Mouse (Mus musculus): ENCODE data around the gene Rnf123.
A peak's percentile ranks its signal among the peaks of the same experiment; 100 is the strongest.

Rnf123 gene

DNA sequence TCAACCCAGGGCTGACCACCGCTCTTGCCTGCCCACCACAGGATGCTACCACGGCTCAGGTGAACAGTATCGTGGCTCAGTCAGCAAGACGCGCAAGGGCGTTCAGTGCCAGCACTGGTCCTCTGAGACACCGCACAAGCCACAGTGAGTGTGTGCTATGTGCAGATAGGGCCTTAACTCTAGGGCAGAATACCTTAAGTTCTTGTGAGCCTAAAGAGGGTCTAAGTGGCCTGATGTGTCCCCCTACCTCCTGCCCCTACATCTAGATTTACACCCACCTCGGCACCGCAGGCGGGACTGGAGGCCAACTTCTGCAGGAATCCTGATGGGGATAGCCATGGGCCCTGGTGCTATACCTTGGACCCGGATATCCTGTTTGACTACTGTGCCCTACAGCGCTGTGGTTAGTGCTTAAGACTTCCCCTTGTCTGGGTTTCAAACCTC, at the start of gene Rnf123:
Gene Rnf123, minus strand, starts transcription at position 359 of the 444 bp plus-strand sequence.
- DNase-seq (ENCODE audit: low read depth, low spot score): no peak

DNA sequence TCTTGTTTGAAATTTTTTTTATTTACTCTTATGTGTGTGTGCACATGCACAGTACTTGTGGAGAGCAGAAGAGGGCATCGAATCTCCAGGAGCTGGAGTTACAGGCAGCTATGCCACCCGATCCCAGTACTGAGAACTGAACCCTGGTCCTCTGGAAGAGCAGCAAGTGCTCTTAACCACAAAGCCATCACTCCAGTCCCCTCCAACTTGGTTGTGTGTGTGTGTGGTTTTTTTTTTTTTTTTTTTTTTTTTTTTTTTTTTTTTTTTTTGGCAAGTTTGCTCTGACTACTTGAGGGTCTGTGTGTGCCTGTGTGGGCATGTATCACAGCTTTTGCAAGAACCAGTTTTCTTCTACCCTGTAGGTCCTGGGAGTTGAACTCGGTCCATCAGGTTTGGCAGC, 49.2 kb upstream of the Rnf123 start:
- no peak for DNase-seq (ENCODE audit: low read depth, low spot score)

DNA sequence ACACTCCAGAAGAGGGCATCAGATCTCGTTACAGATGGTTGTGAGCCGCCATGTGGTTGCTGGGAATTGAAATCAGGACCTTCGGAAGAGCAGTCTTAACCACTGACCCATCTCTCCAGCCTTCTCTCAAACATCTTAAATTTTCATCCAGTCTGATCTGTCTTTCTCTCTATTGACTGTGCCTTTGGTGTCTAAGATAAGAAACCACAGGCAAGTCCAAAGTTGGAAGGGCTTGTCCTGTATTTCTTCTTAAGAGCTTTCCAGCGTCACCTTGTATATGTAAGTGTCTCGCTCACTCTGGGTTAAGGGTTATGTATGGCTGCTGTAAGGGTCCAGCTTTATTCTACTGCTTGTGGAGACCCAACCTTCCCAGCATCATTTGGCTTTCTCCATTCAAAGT, 48.4 kb upstream of the Rnf123 start:
- no peak for DNase-seq (ENCODE audit: low read depth, low spot score)

DNA sequence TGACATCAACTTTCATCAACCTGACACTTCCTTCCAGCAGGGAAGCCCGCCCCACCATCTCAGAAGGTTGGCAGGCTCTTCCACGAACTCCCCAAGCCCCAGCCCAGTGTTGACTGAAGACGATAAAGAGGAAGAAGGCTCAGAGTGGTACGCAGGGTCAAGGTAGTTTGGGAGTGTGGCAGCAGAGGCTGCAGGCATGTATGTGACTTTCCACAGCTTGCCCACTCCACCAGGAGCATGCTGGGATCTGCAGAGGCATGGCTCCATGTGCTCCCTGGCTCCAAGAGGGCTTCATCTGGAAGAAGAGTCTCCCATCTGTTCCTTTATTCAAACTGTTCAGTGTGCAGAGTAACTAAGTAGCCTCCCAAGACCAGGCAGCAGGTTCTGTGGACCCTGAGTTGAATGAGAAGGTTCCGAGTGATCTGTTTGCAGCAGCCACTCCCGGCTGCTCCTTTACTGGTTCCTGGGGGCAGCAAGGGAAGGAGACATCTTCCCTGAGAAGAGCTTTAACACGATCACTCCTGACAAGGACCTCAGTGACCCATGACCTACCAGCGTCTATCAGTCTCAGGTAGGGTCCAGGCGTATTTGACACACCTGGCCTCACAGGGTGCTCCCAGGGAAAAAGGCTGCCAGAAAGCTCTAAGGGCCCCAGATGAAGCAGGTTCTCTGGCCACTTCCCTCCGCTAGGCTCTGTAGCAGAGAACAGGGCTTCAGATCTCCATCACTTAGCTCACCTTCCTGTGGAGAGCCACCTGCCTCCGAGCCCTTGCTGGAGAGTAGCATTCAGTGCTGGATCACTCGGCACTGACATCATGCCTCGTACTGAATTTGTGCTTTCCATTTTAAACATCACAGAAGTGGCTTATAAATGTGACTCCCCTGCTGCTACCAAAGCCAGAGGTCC, 46.1 kb upstream of the Rnf123 start:
- no peak for DNase-seq (ENCODE audit: low read depth, low spot score)

DNA sequence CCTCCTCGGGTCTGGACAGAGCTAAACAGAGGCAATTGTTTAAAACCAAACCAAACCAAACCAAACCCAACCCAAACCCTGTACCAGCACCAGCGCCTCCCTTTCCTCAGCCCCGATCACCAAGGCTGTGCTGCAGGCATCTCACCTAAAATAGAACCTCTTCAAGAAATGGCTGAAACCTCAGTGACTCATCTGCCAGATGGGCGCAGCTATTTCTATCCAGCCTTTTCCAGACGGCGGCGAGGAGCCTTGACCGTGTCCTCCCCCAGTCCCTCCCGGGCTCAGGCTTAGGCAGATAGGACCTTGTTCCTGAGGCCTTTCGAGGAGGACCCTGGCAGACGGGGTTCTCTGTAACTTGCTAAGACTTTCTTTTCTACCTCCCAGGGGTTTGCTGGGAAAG, 45.1 kb upstream of the Rnf123 start:
- DNase-seq (ENCODE audit: low read depth, low spot score): no peak

DNA sequence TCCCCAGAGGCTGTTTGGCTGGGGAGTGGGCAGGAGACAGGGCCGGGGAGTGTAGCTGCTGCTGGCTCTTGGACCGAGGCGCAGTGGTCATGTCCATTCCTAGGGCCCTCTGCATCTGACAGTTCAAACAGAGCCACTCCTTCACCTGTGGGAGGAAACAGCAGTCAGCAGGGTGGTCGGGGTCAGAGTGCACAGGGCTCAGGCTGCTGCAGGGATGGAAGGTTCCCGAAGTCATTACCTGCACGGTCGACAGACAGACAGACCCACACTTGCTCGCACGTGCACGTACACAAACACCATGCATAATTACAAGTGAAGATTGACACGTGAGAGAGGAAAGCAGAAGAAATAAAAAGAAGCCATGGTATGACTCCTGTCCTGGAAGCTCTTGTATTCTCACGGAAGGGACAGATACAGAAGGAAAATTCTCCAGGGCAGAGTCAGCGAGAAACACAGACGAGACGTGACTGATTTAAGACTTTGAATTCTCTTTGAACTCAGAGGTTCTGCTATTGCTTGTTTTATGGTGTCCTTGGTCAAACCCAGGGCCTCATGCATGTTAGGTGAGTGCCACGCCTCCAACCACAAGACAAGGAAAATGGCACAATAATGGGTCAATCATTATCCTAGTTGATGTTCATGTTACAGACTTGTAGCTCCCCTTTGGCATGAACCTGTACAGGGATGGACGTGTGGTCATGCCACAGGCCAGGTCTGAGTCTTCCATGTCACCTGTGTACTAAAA, 43.5 kb upstream of the Rnf123 start:
- DNase-seq (ENCODE audit: low read depth, low spot score): no peak

DNA sequence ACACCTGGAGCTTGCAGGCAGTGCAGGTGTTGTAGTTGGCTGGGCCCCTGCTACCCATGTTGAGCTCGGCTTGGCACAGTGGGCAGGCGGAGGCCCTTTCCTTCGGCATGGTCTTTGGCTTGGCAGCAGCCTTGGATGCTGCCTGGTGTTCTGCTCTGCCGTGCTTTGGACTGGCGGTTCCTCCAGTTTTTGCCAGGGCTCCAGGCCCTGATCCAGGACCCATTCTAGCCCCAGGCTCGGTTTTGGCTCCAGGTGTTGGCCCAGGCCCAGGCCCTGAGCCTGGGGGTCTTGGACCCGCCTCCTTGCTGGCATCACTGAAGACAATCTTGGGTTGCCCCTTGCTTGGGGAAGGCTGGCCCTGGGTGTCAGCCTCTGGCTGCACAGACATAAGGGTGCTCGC, 42.6 kb upstream of the Rnf123 start:
- no peak for DNase-seq (ENCODE audit: low read depth, low spot score)

DNA sequence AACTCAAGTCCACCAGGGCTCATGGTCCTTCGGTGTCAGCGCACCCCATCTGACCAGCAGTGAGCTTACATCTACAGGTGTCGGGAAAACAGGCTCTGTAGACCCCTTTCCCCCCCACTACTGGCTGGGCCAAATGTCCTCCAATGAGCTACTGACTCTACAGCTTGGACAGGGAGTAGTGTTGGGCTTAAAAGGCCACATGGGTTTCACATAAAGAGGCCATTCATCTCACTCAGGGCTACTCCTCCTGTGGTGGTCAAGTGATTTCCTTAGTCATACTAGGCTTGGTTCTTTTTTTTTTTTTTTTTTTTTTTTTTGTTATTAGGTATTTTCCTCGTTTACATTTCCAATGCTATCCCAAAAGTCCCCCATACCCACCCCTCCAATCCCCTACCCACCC, 40.8 kb upstream of the Rnf123 start:
- no peak for DNase-seq (ENCODE audit: low read depth, low spot score)

DNA sequence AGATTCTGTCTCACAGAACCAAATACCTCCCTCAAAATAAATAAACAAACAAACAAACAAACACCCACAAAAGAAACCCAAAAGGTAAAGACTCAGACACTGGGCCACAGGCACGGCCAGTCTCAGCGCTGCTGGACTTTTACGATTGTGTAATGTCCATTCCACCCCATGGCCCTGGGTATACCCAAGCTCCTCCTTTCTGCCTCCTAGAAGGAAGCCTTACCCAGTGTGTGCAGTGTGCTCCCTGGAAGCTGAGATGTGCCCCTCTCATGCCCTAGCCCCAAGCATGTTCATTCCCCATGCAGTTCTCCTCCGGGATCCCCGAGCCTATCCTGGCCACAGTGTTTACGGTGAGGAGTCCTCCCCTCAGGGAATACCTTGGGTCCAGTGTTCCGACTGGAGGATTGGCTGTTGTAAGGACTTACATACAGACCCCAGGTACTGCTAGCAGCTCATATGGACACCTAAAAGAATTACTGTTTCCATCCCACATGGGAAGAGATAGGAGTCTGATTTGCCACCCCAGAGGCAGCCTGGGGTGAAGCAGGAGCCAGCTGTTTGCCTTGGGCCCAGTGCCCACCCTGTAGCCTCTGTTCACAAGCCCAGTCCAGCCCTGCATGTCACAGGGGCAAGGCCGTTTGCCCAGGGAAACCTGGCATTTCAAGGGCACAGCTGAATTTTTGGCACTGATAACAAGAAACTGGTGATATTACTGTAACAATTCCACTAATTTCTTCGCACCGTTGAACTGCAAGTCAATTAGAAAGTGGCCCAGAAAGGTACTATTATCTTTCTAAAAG, 38.2 kb upstream of the Rnf123 start:
- DNase-seq (ENCODE audit: low read depth, low spot score): no peak

DNA sequence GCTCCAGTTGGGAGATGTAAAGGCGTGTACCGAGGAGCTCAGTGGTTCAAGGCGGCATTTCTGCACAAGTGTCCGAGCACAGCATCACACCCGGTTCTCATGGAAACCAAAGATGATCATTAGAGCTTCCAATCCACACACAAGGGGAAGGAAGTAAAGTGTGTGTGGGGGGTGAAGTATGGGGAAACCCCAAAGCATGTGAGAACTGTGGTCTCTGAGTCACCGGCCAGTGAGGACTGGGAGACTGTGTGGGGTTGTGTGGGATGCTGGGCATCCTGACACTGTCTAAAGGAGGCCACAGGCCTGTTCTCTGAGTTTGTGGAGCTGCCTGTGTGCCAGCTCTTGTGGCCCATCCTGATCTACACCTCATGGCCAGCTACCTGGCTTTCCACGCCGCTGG, 37.5 kb upstream of the Rnf123 start:
- no peak for DNase-seq (ENCODE audit: low read depth, low spot score)

DNA sequence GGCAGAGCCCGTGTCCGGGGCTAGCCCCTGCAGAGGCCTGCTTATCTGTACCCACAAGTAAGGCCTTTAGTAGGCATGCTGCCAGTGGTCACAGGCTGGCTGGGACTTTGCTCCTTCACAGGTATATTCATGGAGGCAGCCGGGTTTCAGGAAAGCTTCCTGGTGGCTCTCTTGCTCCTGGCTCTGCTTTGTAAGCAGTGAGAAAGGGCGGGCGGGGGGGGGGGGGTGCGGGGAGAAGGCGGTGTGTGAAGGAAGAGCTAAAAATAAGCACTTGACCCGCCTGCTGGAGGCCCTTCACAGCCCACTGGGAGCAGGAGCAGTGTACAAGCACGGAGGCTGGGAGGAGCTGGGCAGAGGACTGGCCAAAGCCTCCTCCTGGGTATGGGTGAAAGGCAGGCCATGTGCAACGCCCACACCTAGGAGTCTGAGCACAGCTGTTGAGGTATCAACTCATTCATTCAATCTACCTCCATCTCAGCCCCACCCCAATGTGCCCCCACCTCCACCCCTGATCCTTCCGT, 36.8 kb upstream of the Rnf123 start:
- no peak for DNase-seq (ENCODE audit: low read depth, low spot score)

DNA sequence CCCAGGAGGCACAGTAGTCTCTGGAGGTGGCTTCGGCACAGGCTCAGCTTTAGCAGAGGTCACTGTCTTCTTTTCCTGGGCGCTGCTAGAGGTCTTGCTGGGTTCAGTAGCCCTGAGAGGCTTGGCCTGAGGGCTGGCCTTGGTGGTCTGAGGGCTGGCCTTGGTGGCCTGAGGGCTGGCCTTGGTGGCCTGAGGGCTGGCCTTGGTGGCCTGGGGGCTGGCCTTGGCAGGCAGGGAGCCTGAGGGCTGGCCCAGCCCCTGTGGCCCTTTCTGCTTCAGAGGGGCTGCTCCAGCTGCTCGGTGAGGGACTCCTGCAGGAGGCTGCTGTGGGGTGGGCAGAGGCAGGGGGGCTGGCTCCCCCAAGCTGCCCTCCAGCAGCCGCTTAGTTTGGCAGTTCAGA, 34.0 kb upstream of the Rnf123 start:
- no peak for DNase-seq (ENCODE audit: low read depth, low spot score)

DNA sequence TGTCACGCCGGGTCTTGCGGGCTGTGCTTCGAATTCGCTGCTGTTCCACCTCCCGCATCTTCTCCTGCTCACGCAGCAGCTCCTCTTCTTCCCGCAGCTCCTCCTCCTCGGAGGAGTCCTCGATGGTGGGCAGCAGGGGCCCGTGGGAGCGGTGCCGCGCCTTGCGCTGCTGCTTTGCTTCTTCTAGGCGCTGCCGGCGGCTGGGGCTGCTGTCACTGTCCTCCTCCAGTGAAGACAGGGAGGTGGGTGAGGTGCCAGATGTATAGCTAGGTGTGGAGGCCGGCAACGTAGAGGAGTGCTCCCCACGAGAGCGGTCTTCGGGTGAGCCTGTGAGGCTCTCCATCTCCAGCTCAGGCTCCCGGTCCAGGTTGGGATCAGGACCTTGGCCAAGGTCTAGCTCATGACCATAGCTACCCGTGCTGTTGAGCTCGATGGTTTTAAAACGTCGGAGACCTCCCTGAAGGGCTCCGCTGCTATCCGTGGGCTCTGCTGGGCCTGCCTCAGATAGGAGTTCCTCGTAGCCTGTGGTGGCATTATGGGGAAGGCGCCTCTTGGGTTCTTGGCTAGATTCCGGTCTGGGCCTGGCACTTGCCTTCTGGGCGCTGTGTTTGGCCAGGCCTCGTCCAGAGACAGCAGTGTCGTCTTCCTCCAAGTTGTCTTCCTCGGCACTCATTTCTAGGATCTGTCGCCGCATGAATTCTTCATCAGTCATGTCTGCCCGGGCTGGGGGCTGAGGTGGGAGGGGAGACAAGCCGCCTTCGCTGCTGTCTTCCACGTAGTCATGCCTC, 32.3 kb upstream of the Rnf123 start:
- DNase-seq (ENCODE audit: low read depth, low spot score): no peak

DNA sequence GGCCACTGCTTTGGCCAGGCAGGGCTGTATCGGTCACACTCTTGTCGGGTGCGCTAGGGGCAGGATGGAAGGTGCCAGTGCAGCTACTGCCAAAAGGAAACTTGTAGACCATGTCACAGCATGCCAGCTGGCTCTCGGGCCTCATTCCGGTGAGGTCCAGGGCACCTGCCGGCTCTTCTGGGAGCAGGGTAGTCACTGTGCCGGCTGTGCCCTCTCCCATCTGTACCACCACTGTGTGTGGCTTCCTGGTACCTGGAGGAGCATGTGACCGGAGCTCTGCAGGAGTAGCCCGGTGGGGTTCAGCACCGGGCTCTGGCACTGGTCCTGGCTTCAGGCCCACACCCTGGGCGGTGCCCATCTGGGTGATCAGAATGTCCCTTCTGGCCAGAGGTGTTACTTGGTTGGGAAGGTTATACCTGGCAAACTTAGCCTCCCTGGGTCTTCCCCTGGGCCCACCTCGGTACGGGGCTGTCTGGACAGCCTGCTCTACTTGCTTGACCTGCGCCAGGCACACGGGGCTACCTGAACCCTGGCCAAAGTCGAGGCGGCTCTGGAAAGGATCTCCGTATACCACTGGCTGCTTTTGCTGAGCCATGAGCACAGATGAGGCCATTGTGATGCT, 29.7 kb upstream of the Rnf123 start:
- no peak for DNase-seq (ENCODE audit: low read depth, low spot score)

DNA sequence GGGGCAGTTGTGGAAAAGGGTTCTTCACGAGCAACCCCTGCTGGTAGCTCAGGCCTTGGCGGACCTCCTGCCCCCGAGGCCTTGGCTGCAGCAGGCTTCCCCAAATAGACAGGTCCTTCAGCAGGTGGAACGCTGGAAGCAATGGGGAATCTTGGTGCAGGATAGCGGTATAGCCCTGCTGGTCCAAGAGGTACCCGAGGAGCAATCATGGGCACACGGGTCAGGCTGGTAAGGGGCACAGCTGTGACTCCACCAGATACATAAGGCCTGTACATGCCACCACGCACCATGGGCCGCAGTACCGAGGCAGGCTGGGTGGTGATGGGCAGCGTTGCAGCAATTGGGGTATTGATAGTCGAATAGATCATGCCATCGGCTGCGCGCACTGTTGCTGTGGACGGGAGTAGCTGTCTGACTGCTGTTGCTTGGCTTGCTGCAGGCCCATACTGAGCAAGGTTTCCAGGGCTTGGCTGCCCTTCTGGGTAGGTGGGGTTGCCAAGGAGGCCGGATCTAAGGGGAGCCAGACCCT, 28.5 kb upstream of the Rnf123 start:
- no peak for DNase-seq (ENCODE audit: low read depth, low spot score)

DNA sequence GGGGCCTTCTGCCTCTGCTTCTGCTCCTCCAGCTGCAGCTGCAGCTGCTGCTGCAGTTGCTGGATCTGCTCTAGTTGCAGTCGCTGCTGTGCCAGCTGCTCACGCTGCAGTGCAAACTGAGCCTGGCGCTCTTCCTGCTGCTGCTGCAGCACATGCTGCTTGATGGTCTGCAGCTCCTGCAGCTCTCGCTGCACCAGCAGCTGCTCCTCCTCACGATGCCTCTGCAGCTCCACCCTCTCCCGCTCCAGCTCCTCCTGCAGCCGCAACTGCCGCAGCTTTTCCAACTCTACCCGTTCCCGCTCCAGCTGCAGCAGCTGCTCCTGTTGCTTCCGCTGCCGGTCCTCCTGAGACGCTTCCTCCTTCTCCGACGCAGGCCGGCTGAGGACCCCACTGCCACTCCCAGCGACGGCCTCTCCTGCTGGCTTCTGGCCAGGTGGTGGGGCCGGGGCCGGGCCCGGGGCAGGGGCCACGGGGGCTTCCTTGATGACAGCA, 28.0 kb upstream of the Rnf123 start:
- DNase-seq (ENCODE audit: low read depth, low spot score): no peak

DNA sequence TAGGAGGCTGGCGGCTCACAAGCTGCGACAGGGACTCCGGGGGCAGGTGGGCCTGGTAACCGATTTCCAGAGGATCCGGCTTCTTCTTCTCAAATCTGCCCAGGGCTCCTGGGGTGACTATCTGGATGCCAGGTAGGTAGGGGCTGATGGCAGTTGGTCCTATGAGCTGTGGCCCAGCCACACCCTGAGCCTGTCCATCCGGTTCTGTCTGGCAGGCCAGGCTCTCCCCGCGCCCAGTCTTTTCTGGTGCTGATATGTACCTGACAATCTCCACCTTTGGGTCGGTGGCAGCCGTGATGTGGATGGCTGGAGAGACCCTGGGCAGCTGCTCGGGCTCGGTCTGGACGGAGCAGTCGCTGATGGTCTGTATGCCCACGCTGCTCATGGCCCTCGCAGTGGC, 27.0 kb upstream of the Rnf123 start:
- no peak for DNase-seq (ENCODE audit: low read depth, low spot score)

DNA sequence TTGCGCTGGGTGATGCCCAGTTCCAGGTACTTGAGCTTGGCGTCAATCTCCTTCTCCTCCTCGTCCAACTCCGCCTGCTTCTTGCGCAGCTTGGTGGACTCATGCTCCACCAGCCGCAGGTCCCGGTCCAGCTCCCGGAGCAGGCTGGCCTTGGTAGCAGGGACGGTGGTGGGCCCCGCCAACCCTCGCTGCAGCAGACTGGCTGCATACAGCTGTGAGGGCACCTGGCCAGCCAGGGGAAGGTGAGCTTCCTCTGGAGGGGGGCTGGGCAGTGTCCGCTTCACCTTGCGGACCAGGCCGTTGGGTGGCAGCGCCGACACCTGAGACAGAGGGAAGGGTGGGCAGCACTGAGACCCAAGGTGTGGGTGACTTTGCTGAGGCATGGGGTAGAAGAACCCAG, 24.7 kb upstream of the Rnf123 start:
- DNase-seq (ENCODE audit: low read depth, low spot score): no peak

DNA sequence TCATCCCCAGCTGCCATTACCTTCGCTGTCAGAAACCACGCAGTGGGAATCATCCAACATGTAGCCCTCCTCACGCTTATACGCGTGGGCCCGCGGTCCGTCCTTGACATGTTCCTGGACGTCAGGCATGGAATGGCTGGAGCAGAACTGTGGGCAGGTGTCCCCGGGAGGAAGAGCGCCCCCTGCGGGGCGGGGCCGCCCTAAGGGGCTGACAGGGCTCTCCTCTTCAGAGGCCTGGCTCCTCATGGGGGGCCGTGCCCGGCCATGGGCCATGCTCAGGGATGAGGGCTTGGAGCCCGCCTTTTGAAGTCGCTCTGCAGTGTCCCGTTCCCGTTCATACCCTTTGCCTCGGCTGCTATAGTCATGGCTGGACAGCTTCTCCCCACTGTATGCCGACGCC, 22.9 kb upstream of the Rnf123 start:
- DNase-seq (ENCODE audit: low read depth, low spot score): peak; percentile 26

DNA sequence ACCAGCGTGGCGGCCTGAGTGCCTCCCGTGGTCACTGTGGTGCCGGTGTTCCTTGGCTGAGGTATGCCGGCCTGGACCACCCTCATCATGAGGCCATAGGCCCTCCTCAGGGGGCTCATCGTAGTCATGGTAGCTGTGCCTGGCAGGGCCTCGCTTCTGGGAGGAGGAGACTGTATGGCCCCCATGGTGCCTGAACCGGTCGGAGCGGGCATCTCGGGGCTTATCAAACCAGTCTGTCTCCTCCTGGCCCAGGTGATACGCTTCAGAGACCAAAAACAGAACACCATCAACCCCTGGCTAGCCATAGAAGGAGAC, 22.4 kb upstream of the Rnf123 start:
- DNase-seq (ENCODE audit: low read depth, low spot score): no peak

All from A20 (cell line).